Mouse (Mus musculus) E14TG2a.4 (cell line): ENCODE results near the gene Jakmip3.

ENCODE experiments used
- H3K27me3 ChIP-seq: 2 replicates; pipeline ENCODE4 v1.6.1; 2014; ENCODE audit warnings: low read length, control low read depth; ENCODE audit not compliant: insufficient read depth
- H3K36me3 ChIP-seq: 2 replicates; pipeline ENCODE4 v1.6.1; 2014; ENCODE audit warnings: low read length, control low read depth; ENCODE audit not compliant: insufficient read depth
- H3K4me1 ChIP-seq: replicated peaks from 2 replicates; pipeline ENCODE4 v1.6.1; 2014; ENCODE audit warnings: low read depth, low read length, control low read depth
- H3K4me3 ChIP-seq: replicated peaks from 2 replicates; pipeline ENCODE4 v1.5.1; 2014; ENCODE audit warnings: mild to moderate bottlenecking, low read length
- H3K9me3 ChIP-seq: 2 replicates; pipeline ENCODE4 v1.6.1; 2014; ENCODE audit warnings: low read length, control low read depth
- CTCF ChIP-seq: conservative IDR thresholded peaks from 2 replicates; pipeline ENCODE4 v1.5.1; 2014; ENCODE audit warnings: low read length
- NANOG ChIP-seq: IDR thresholded peaks from 2 replicates; pipeline ENCODE4 v1.6.1; 2014; ENCODE audit warnings: borderline replicate concordance, low read length, mixed read lengths
- POU5F1 ChIP-seq: IDR thresholded peaks from 2 replicates; pipeline ENCODE4 v1.6.1; 2014; ENCODE audit warnings: low read length, borderline replicate concordance

Jakmip3 gene

GRCm38 (mm10) chr7:138938991-138939390 lies 1.5 kb upstream of the Jakmip3 start:
- TF ChIP-seq NANOG (no peak), CTCF (no peak), POU5F1 (no peak)
- no peak overlapping the region for H3K4me3 ChIP-seq
- H3K9me3 ChIP-seq = peaks cover 21% of the 10 kb centered on the region
- H3K36me3 ChIP-seq = no peaks in the 10 kb centered on the region
- H3K27me3 ChIP-seq = peaks cover 80% of the 10 kb centered on the region
- peaks cover 4% of the 10 kb centered on the region for H3K4me1 ChIP-seq

GRCm38 (mm10) chr7:138940256-138940611 lies 296 bp upstream of the Jakmip3 start:
- TF ChIP-seq NANOG (no peak), POU5F1 (no peak), CTCF (no peak)
- peaks cover 21% of the 10 kb centered on the region for H3K9me3 ChIP-seq
- H3K36me3 ChIP-seq = no peaks in the 10 kb centered on the region
- H3K27me3 ChIP-seq = peaks cover 87% of the 10 kb centered on the region
- peak overlapping the region; percentile 82 for H3K4me3 ChIP-seq
- peaks cover 4% of the 10 kb centered on the region for H3K4me1 ChIP-seq

- Histone ChIP-seq H3K36me3 (no peaks in the 10 kb centered on the region), H3K27me3 (peaks cover 77% of the 10 kb centered on the region), H3K4me3 (peak overlapping the region; percentile 82), H3K4me1 (peaks cover 13% of the 10 kb centered on the region), H3K9me3 (peaks cover 21% of the 10 kb centered on the region)
- TF ChIP-seq CTCF (no peak), POU5F1 (no peak), NANOG (no peak)
Measured at GRCm38 (mm10) chr7:138941571-138941970, 1.0 kb downstream of the Jakmip3 start.

- Histone ChIP-seq H3K4me1 (peaks cover 13% of the 10 kb centered on the region), H3K36me3 (no peaks in the 10 kb centered on the region), H3K27me3 (peaks cover 72% of the 10 kb centered on the region), H3K9me3 (peaks cover 21% of the 10 kb centered on the region), H3K4me3 (no peak overlapping the region)
- TF ChIP-seq POU5F1 (no peak), NANOG (no peak), CTCF (no peak)
Measured at GRCm38 (mm10) chr7:138942301-138942700, 1.8 kb downstream of the Jakmip3 start.

- TF ChIP-seq NANOG = no peak
- TF ChIP-seq POU5F1 = no peak
- no peak for TF ChIP-seq CTCF
Measured at GRCm38 (mm10) chr7:138945668-138946067, 5.1 kb downstream of the Jakmip3 start.

GRCm38 (mm10) chr7:138947741-138948140 lies 7.2 kb downstream of the Jakmip3 start:
- peaks cover 23% of the 10 kb centered on the region for H3K27me3 ChIP-seq
- H3K4me3 ChIP-seq = no peak overlapping the region
- peaks cover 8% of the 10 kb centered on the region for H3K9me3 ChIP-seq
- H3K4me1 ChIP-seq = peaks cover 12% of the 10 kb centered on the region
- TF ChIP-seq NANOG (no peak), CTCF (no peak), POU5F1 (no peak)
- H3K36me3 ChIP-seq = no peaks in the 10 kb centered on the region

More at GRCm38 (mm10) chr7:138945668-138946067, 5.1 kb downstream of the Jakmip3 start:
- Histone ChIP-seq H3K36me3 (no peaks in the 10 kb centered on the region), H3K27me3 (peaks cover 43% of the 10 kb centered on the region), H3K4me3 (no peak overlapping the region), H3K4me1 (peaks cover 12% of the 10 kb centered on the region), H3K9me3 (peaks cover 21% of the 10 kb centered on the region)

- peaks cover 3% of the 10 kb centered on the region for H3K9me3 ChIP-seq
- peaks cover 12% of the 10 kb centered on the region for H3K4me1 ChIP-seq
- H3K27me3 ChIP-seq = peaks cover 17% of the 10 kb centered on the region
- H3K36me3 ChIP-seq = no peaks in the 10 kb centered on the region
- TF ChIP-seq POU5F1 (no peak), NANOG (no peak), CTCF (no peak)
- H3K4me3 ChIP-seq = no peak overlapping the region
Measured at GRCm38 (mm10) chr7:138948309-138948708, 7.8 kb downstream of the Jakmip3 start.

GRCm38 (mm10) chr7:138955787-138956186 lies 15.3 kb downstream of the Jakmip3 start:
- H3K27me3 ChIP-seq = peaks cover 13% of the 10 kb centered on the region
- H3K4me1 ChIP-seq = no peaks in the 10 kb centered on the region
- TF ChIP-seq POU5F1 (no peak), NANOG (no peak), CTCF (no peak)
- no peaks in the 10 kb centered on the region for H3K9me3 ChIP-seq
- no peaks in the 10 kb centered on the region for H3K36me3 ChIP-seq
- H3K4me3 ChIP-seq = no peak overlapping the region

- Histone ChIP-seq H3K4me1 (no peaks in the 10 kb centered on the region), H3K27me3 (peaks cover 13% of the 10 kb centered on the region), H3K4me3 (no peak overlapping the region), H3K36me3 (no peaks in the 10 kb centered on the region), H3K9me3 (no peaks in the 10 kb centered on the region)
- TF ChIP-seq CTCF = no peak
- TF ChIP-seq POU5F1 = no peak
- no peak for TF ChIP-seq NANOG
Measured at GRCm38 (mm10) chr7:138957106-138957505, 16.6 kb downstream of the Jakmip3 start.
